Mouse (Mus musculus): ENCODE data around the gene Klhdc8a. TPM values are rescaled to one million over a fixed set of nuclear protein-coding genes. Genes with fewer than 3 reads are reported as not detected.
"Not testable (repeated sequence)": the region's sequence is repeated elsewhere in the genome, so short reads cannot be mapped to it uniquely, and the experiment has no call there.

Klhdc8a gene
- total and polyA plus RNA-seq, 3 experiments, result 98.4 to 272 (median 163) TPM

DNA sequence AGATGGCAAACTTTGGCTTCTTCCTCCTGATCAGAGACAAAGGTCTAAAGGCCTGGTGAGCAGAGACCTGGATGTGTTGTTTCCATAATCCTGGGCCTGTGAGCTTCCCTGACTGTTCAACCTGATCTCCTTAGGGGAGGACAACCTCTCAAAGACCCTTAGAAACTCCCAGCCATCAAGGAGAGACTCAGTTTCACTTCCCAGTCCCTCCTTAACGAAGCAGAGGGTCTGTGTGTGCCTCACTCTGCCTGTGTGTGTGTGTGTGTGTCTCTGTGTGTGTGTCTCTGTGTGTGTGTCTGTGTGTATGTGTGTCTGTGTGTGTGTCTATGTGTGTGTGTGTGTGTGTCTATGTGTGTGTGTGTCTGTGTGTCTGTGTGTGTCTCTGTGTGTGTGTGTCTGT, 45.2 kb downstream of the Klhdc8a start:
- DNase-seq, result no peak

DNA sequence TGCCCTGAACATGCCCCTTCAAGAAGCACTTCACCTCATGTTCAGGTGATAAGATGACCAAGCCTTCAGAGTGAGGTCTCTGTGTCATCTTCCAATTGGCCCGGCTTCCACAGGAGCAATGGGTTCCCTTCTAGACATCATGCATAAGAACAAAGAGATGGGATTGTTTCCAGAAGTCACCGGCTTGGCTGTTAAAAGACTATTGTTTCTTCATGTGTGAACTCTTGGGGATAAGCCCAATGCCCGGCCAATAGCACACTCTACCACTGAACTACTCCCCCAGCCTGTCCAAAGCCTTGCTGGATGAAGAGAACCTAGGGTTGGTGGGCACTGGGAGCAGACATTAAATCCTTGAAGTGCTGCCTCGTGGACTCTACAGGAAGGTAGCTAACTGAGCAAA, 47.1 kb downstream of the Klhdc8a start:
- no peak for DNase-seq

DNA sequence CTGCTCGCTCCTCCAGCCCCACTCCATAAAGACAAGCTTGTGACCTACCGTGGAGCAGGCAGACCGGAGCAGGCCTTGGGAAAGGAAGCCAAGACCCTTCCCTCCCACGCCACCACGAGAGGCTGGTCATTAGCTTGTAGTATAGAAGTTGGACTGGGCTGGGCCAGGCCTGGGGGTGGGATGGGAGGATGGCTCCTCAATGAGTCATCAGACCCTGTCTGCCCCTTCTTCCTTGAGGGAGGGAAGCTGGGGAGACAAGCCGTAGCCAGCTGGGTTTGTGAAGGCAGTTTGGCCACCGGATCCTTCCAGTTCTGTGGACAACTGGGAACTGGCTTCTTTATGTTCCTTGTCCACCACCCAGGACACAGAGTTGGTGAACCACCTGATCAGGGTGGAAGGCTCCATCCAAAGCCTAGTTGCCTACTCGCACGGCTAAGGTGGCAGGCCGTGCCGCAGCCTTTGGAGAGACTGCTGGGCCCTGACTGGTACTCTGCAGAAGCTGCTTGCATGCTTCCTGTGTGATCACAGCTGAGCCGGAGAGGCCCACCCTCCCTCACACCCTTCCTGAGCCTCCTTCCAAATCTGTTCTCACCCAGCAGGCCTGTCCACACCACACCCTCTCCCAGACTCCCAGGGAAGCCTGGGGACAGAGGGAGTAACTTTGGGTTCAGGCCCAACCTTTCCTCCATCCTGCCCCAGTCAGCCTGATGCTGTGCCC, 47.9 kb downstream of the Klhdc8a start:
- DNase-seq, result peak; percentile 56

DNA sequence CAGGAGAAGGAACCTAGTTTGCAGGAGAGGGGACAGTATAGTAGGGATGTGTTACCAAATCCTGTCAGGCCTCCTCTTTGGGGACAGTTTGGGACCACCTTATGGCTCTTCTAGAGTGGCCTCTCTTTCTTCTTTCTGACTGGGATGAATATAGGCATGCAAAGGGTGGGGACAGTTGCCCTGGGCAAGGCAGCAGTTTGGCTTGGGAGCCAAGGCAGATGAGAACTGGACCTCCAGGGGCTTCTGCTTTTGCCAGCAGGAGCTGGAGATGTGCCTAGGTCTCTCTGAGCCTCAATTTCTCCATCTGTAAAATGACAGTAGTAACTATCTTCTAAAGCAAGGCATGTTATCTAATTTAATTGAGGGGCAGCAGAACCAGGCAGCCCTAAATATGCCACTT, 48.5 kb downstream of the Klhdc8a start:
- no peak for DNase-seq

DNA sequence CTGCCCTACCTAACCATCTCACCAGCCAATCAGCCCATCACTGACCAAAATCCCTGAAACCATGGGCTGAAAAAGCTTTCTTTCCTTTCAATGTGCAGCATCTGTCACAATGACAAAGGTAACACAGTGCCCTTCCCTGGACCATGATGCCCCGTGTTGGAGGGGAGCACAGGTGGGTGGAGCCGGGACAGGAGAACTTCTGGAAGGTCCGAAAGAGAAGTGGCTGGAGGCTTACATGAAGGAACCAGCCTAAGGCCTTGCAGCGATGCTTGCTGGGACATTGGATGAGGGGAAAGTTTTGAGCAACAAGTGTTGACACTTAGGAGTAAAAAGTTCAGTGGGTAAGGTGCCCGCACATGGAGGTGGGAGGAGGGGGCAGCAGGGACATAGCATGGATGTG, 50.0 kb downstream of the Klhdc8a start:
- no peak for DNase-seq

DNA sequence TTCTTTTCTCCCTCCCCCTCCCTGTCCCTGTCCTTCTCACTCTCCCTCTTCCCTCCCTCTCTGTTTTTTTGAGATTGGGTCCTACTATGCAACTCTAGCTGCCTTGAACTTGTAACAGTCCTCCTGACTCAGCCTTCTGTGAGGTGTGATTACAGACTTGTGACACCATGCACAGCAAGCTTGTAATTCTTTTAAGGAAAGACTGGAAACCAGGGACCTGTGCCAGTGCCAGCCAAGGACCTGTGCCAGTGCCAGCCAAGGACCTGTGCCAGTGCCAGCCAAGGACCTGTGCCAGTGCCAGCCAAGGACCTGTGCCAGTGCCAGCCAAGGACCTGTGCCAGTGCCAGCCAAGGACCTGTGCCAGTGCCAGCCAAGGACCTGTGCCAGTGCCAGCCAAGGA, 50.6 kb downstream of the Klhdc8a start:
- peak; percentile 39 for DNase-seq

DNA sequence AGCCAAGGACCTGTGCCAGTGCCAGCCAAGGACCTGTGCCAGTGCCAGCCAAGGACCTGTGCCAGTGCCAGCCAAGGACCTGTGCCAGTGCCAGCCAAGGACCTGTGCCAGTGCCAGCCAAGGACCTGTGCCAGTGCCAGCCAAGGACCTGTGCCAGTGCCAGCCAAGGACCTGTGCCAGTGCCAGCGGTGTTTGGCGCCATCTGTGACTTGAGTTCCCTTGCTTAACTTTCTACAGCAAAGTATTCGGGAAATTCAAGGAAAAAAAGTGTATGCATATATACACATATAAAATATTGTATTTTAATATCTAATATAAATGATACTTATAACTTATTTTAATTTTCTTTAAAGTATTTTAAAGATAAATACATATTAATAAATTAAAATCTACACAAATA, 51.2 kb downstream of the Klhdc8a start:
- not testable (repeated sequence) for DNase-seq

DNA sequence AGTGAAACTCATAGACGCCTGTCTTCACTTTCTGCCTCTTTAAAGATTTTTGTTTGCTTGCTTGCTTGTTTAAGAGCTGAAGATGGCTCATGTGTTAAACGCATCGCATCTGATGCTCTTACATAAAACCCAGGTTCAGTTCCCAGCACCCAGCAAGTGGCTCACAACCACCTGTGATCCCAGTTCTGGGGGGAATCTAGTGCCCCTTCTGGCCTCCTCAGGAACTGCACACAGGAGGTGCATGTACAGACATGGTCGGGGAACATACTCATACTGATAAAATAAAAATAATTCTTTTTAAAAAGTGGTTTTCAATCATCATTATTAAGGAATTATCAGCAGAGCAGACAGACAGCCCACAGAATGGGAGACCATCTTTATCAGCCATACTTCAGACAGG, 52.6 kb downstream of the Klhdc8a start:
- DNase-seq, result no peak

DNA sequence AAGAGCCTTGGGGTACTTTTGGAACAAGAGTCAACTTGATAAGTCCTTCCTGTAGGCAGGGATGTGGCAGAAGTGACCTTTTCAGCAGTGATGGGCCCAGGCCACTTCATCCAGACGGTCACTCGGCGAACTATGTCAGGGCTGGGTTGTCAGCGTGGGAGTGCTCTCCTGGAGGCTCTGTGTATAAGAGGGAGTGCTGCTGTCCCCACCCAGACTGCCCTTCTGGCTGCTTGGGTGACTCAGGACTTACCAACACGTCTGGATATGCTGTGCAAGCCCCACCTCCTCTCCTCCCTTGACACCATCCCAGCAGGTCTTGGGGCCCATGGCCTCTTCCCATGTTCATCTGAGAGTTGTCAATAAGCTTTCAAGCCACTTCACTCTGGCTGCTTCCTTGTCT, 55.0 kb downstream of the Klhdc8a start:
- no peak for DNase-seq

DNA sequence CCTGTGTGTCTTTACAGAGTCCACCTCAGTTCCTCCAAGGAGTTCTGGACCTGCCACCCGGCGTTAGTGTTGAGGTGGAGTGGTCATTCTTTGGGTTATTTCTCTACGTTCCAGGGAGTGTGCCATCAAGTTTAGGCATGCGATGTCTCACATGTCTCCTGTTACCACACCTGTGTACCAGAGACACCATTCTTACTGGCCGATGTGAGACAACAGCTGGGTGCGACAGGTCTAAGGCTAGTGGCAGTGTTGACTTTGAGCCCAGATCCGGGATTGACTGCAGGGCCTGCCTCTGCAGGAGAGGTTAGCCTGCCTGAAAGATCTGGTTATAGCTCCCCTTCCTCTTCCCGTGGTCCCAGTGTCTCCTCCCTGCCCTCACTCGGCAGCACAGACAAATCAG, 55.8 kb downstream of the Klhdc8a start:
- no peak for DNase-seq

DNA sequence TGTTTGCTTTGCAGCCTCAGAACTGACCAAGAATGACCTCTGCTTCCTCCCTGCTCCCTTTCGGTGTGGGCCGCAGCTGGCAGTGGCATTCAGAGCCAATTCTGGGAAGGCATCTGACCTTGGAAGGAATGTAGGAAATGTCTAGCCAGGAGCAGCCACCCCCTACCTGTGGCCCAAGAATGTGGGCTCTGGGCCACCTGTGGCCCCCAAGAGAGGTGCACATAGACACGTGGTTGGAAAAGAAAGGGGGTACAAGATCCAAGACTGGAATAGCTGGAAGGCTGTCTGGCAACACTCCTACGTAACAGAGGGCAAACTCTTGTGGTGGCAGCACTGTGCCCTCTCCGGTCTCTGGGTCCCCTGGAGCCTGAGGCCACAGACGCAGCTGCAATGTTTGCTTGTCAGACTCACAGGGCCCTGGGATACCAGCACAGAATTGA, 56.8 kb downstream of the Klhdc8a start:
- peak; percentile 45 for DNase-seq

DNA sequence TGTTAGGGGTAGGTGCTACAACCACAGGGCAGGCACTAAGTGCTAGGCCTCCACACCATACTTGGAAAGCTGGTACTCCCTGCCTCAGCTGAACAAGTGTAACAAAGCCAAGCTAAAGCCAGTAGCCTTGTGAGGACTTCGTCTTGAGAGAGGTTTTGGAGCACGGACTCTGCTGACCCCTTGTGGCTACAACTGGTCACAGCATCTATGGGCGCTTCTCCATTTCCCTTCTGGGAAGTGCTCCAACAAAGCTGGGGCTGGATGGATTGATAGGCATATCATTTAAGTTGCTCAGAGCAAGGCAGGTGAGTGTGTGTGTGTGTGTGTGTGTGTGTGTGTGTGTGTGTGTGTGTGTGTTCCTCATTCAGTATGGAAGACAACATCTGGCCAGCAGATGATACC, 57.4 kb downstream of the Klhdc8a start:
- DNase-seq, result peak; percentile 89

DNA sequence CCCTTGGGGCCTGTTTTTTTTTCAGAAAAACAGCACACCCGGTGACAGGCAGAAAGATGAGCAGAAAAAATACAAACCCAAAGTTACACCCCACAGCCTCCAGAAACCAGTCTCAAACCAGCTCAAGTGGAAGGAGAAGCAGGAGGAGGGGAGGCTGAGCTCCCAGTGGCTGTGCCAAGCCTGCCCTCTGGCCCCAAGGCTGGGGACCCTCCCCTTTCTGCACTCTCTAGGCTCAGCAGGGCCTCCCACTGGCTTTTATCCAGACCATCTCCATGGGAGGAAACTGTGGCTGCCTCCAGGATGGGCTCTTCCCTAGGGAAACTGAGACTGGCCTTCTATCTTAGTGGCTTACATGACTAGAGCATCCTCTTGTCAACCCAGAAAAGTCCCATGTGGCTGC, 58.4 kb downstream of the Klhdc8a start:
- DNase-seq, result no peak

Other genes starting within 250 kb of the Klhdc8a start
- 10 to 100 TPM; 18.7 to 32.0 TPM for gene Mfsd4a, start 230.6 kb upstream of the Klhdc8a start, total RNA-seq (2021)
- gene Mfsd4a, start 230.6 kb upstream of the Klhdc8a start, polyA plus RNA-seq (2012; rRNA removed), result 98.7 and 106 TPM in 2 replicates
- 10 to 100 TPM; 14.9 to 22.5 TPM for gene Cdk18, start 158.9 kb upstream of the Klhdc8a start, total RNA-seq (2021)
- 36.3 and 42.5 TPM in 2 replicates for gene Cdk18, start 158.9 kb upstream of the Klhdc8a start, polyA plus RNA-seq (2012; rRNA removed)
- gene Lemd1, start 107.2 kb upstream of the Klhdc8a start, total RNA-seq (2021), result under 1 TPM in 1 of 2 experiments, not detected in 1; 0.41 TPM
- 0.19 and 0.20 TPM in 2 replicates for gene Lemd1, start 107.2 kb upstream of the Klhdc8a start, polyA plus RNA-seq (2012; rRNA removed)
- under 1 TPM; 0.10 to 0.12 TPM for gene AC124108.1, start 107.2 kb upstream of the Klhdc8a start, total RNA-seq (2021)
- 0.03 and 0.09 TPM in 2 replicates for gene AC124108.1, start 107.2 kb upstream of the Klhdc8a start, polyA plus RNA-seq (2012; rRNA removed)
- not detected for gene Gm10188, start 68.9 kb upstream of the Klhdc8a start, total RNA-seq (2021)
- gene Gm10188, start 68.9 kb upstream of the Klhdc8a start, polyA plus RNA-seq (2012; rRNA removed), result not detected in 2 replicates
- 1 to 10 TPM; 4.7 TPM for gene Nuak2, start 17.5 kb downstream of the Klhdc8a start, total RNA-seq (2021)
- gene Nuak2, start 17.5 kb downstream of the Klhdc8a start, polyA plus RNA-seq (2012; rRNA removed), result 2.8 and 2.9 TPM in 2 replicates
- gene Tmcc2, start 92.7 kb downstream of the Klhdc8a start, total RNA-seq (2021), result 10 to 100 TPM in 1 of 2 experiments, 1 to 10 TPM in 1; 6.4 to 11.2 TPM
- gene Tmcc2, start 92.7 kb downstream of the Klhdc8a start, polyA plus RNA-seq (2012; rRNA removed), result 12.2 and 15.4 TPM in 2 replicates
- 10 to 100 TPM; 19.9 to 23.7 TPM for gene Dstyk, start 118.9 kb downstream of the Klhdc8a start, total RNA-seq (2021)
- gene Dstyk, start 118.9 kb downstream of the Klhdc8a start, polyA plus RNA-seq (2012; rRNA removed), result 11.7 and 15.5 TPM in 2 replicates
- gene Rbbp5, start 178.7 kb downstream of the Klhdc8a start, total RNA-seq (2021), result 10 to 100 TPM; 33.1 to 40.2 TPM
- gene Rbbp5, start 178.7 kb downstream of the Klhdc8a start, polyA plus RNA-seq (2012; rRNA removed), result 4.5 and 5.0 TPM in 2 replicates
- gene Tmem81, start 207.6 kb downstream of the Klhdc8a start, total RNA-seq (2021), result 1 to 10 TPM; 3.3 to 5.4 TPM
- gene Tmem81, start 207.6 kb downstream of the Klhdc8a start, polyA plus RNA-seq (2012; rRNA removed), result 1.5 and 1.7 TPM in 2 replicates
- gene Cntn2, start 244.6 kb downstream of the Klhdc8a start, total RNA-seq (2021), result not detected
- gene Cntn2, start 244.6 kb downstream of the Klhdc8a start, polyA plus RNA-seq (2012; rRNA removed), result 0.07 and 0.22 TPM in 2 replicates